Mouse (Mus musculus) C2C12 (cell line): Measurements from ENCODE around the gene Gm21964.

ENCODE experiments used
- CTCF ChIP-seq: IDR thresholded peaks from one replicate; pipeline ENCODE4 v1.5.1; 2011; ENCODE audit not compliant: control insufficient read depth, insufficient read depth, insufficient read length
- MYOD1 ChIP-seq: IDR thresholded peaks from one replicate; pipeline ENCODE4 v1.6.1; 2011; ENCODE audit warnings: low read depth; ENCODE audit not compliant: control insufficient read depth, insufficient read length
- USF1 ChIP-seq: IDR thresholded peaks from one replicate; pipeline ENCODE4 v1.6.1; 2011; ENCODE audit warnings: low read depth, mild to moderate bottlenecking, control low read depth, moderate library complexity

DNA sequence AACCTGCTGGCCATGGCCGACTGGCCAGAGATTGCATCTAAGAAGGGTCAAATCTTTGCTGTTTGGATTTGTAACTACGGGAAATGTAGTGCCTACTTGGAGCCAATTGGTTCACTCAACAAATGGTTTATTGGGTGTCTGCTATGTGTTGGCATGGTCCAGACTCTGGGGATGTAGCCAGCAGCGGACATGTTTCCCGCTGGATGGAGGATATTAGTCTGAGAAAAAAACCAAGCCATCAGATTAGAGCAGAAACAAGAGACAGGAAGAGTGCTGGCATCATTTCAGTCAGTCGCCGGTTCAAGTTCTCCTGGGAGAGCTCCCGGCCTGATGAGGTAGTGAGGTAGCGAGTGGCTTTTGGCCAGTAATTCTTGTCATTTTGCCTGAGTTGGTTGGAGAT, 33.2 kb downstream of the Gm21964 start:
- TF ChIP-seq MYOD1, result no peak
- no peak for TF ChIP-seq CTCF
- TF ChIP-seq USF1, result no peak
